Mouse (Mus musculus) left cerebral cortex, postnatal 10 days (tissue): ENCODE data around the gene Gm9789. TPM values are rescaled to one million over a fixed set of nuclear protein-coding genes. Genes with fewer than 3 reads are reported as not detected.
"Not testable (repeated sequence)": the region's sequence is repeated elsewhere in the genome, so short reads cannot be mapped to it uniquely, and the experiment has no call there.

Experiments
- DNase-seq, 2 experiments: peaks; one replicate each; pipeline ENCODE4 v3.0.0; 2021 to 2022; ENCODE audit warnings: low spot score in 2 of 2, mixed read lengths in 1 of 2; ENCODE audit errors: extremely low spot score in 1 of 2
- intact Hi-C: fragments of 180-260 bp; cut with DNase I; formaldehyde crosslinking; loops from one replicate; pipeline ENCODE4 v1.15.1; 2025
- total RNA-seq, 2 experiments: library from RNA; stranded (reverse); gene quantifications; 2 replicates each; pipeline ENCODE4 v1.2.3; 2021

Gene Gm9789
- total RNA-seq, result not detected

DNA sequence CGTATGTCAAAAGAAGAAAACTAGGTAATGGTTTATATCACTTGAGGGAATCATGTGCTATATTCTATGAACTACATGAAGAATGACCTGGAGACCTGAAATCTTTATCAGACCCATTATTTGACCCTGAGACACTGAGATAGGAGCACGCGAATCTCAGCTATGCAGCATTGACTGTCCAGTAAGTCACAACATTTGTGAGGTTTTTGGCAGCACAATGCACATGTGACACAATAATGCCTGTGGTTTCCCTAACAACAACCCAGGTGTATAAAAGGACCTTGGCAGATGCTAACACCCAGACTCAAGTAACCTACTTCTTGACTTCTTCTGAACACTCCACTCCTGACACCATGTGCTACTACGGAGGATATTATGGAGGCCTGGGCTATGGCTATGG is at the start of gene Gm9789:
Gene Gm9789, plus strand, starts transcription at position 301 of the 400 bp plus-strand sequence.
- no peak for DNase-seq
- intact Hi-C loops, result no loop called here

- intact Hi-C loops, result no loop called here
- DNase-seq, result no peak
Observed at GRCm38 (mm10) chr16:89140551-89140950, 17.2 kb upstream of the Gm9789 start, which contains the start of gene Gm6358. Gene Gm6358 (plus strand): TSS chr16:89140851.

DNA sequence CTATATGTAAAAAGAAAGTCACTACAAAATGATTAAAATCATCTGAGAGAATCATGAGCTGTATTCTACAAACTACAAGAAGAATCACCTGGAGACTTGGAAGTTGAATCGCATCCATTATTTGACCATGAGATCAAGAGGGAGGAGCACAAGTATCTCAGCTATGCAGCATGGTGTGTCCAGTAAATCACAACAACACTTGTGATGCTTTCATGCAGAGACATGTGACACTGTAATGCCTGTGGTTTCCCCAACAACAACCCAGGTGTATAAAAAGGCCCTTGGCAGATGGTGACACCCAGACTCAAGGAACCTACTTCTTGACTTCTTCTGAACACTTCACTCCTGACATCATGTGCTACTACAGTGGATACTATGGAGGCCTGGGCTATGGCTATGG is 7.0 kb upstream of the Gm9789 start, which contains the start of gene Gm10061:
Gene Gm10061, plus strand, starts transcription at position 301 of the 400 bp plus-strand sequence.
- intact Hi-C loops, result no loop called here
- DNase-seq, result no peak

DNA sequence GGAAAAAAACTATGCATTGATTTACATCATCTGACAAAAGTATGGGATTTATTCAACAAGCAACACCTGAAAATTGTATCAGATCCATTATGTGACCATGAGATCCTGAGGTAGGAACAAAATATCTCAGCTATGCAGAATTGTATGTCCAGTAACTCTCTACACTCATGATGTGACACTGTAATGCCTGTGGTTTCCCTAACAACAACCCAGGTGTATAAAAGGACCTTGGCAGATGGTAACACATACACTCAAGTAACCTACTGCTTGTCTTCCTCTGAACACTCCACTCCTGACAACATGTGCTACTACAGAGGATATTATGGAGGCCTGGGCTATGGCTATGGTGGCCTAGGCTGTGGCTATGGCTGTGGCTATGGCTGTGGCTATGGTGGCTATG is 11.4 kb downstream of the Gm9789 start, which contains the start of gene Gm7735:
Gene Gm7735, plus strand, starts transcription at position 301 of the 400 bp plus-strand sequence.
- intact Hi-C loops, DNase-seq: not testable (repeated sequence)

- intact Hi-C loops, result no loop called here
Observed at GRCm38 (mm10) chr16:89174435-89174834, 16.7 kb downstream of the Gm9789 start, which contains the start of gene 1110057P08Rik. Gene 1110057P08Rik (plus strand): TSS chr16:89174735.

DNA sequence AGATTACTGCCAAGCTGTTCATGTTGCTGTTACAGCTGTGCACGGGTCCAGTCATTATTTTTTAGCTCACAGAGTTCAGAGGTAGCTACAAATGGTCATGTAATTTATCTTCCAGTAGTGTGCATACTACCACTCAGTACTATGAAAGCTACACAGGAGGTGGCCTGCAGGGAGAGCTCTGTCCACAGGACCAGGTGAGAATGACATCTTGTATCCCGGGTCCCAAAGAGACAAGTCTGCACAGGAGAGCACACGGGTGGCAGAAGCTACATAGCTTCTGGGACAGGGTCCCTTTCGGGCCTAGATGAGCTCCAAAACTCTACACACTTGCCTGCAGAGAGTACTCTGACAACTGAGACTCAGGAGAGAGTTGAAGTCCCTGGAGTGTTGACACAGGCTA is 30.9 kb downstream of the Gm9789 start:
- intact Hi-C loops, result no loop called here
- DNase-seq, result no peak

More at GRCm38 (mm10) chr16:89174435-89174834, 16.7 kb downstream of the Gm9789 start, which contains the start of gene 1110057P08Rik:
- no peak for DNase-seq

GRCm38 (mm10) chr16:89205561-89205960 is 47.8 kb downstream of the Gm9789 start, which contains the start of gene Krtap20-2:
Gene Krtap20-2 (plus strand): TSS chr16:89205861.
- intact Hi-C loops, result no loop called here
- no peak for DNase-seq

Other genes with a start within 250 kb of the Gm9789 start
- not detected for gene Krtap19-9b, start 225.7 kb upstream of the Gm9789 start, total RNA-seq
- gene Krtap16-3, start 195.1 kb upstream of the Gm9789 start, total RNA-seq, result not detected
- gene Krtap22-2, start 147.2 kb upstream of the Gm9789 start, total RNA-seq, result not detected
- not detected for gene Gm10229, start 142.7 kb upstream of the Gm9789 start, total RNA-seq
- not detected for gene Krtap6-1, start 126.3 kb upstream of the Gm9789 start, total RNA-seq
- gene Gm10228, start 116.5 kb upstream of the Gm9789 start, total RNA-seq, result not detected
- not detected for gene Krtap6-5, start 110.1 kb upstream of the Gm9789 start, total RNA-seq
- not detected for gene 1110025L11Rik, start 94.0 kb upstream of the Gm9789 start, total RNA-seq
- gene Krtap6-3, start 73.9 kb upstream of the Gm9789 start, total RNA-seq, result not detected
- not detected for gene Gm6358, start 17.1 kb upstream of the Gm9789 start, total RNA-seq
- gene Gm10061, start 6.9 kb upstream of the Gm9789 start, total RNA-seq, result not detected
- gene Gm7735, start 11.5 kb downstream of the Gm9789 start, total RNA-seq, result not detected
- not detected for gene 1110057P08Rik, start 16.8 kb downstream of the Gm9789 start, total RNA-seq
- not detected for gene Krtap20-2, start 47.9 kb downstream of the Gm9789 start, total RNA-seq
- gene Krtap21-1, start 245.9 kb downstream of the Gm9789 start, total RNA-seq, result not detected